ENCODE assay signal across 24 mouse cellular contexts in the genomic region with DNA sequence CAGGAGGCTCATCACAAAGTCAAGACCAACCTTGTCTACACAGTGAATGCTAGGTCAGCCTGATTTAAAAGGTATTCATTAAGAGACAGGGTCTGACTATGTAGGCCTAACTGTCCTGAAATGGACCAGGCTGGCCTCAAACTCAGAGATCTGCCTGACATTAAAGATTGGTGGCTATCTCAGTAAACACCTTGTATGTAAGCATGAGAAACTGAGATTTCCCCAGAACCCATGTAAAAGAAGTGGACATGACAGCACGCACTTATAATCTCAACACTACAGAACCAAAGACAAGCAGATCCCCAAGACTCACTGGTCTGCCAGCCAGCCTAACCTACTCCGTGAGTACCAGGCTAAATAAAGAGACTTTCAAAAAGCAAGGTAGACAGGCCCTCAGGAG. TPM values are rescaled to one million over a fixed set of nuclear protein-coding genes. Genes with fewer than 3 reads are reported as not detected.
"Had no signal": no experiment of that assay in that cellular context is flagged by ENCODE, and none has a peak within 500 bp of the region (broad histone marks: within the 10 kb centered on the region; RNA-seq: fewer than 3 reads in every experiment).

No protein-coding gene starts in this region.

- H3K27me3 ChIP-seq: intestine, embryonic 15.5 days; limb, embryonic 12.5 days; limb, embryonic 15.5 days; midbrain, embryonic 15.5 days; neural tube, embryonic 12.5 days; neural tube, embryonic 15.5 days had no signal

- H3K4me2 ChIP-seq: intestine, embryonic 15.5 days; limb, embryonic 12.5 days; limb, embryonic 15.5 days; midbrain, embryonic 12.5 days; midbrain, embryonic 15.5 days; neural tube, embryonic 15.5 days had no signal

- H3K4me3 ChIP-seq: intestine, embryonic 15.5 days; layer of hippocampus, adult 2 months; left cerebral cortex, adult 2 months; limb, embryonic 12.5 days; limb, embryonic 15.5 days; midbrain, embryonic 12.5 days; midbrain, embryonic 15.5 days; neural tube, embryonic 12.5 days; neural tube, embryonic 15.5 days had no signal

- H3K9ac ChIP-seq: intestine, embryonic 15.5 days; limb, embryonic 12.5 days; limb, embryonic 15.5 days; midbrain, embryonic 12.5 days; midbrain, embryonic 15.5 days; neural tube, embryonic 12.5 days; neural tube, embryonic 15.5 days had no signal

- DNase-seq: kidney, adult 11 months; kidney, postnatal 25 days; layer of hippocampus, adult 9-11 months; left cerebral cortex, postnatal 4 days; lung, adult 2 months; lung, postnatal 14 days; lung, postnatal 4 days; right cerebral cortex, adult 18-20 months; right cerebral cortex, postnatal 14 days; right cerebral cortex, postnatal 4 days; thymus, adult 2 months; thymus, postnatal 14 days; thymus, postnatal 4 days had no signal

- H3K9me3 ChIP-seq: intestine, embryonic 15.5 days; limb, embryonic 12.5 days; limb, embryonic 15.5 days; midbrain, embryonic 12.5 days; midbrain, embryonic 15.5 days; neural tube, embryonic 12.5 days; neural tube, embryonic 15.5 days had no signal

- H3K27ac ChIP-seq: intestine, embryonic 15.5 days; kidney, postnatal 0 days; layer of hippocampus, adult 2 months; left cerebral cortex, adult 2 months; limb, embryonic 12.5 days; limb, embryonic 15.5 days; midbrain, embryonic 12.5 days; midbrain, embryonic 15.5 days; neural tube, embryonic 12.5 days; neural tube, embryonic 15.5 days; stomach, postnatal 0 days had no signal

- ATAC-seq: intestine, embryonic 15.5 days; midbrain, embryonic 15.5 days had no signal

RNA-seq across cellular contexts. Expression of a gene that starts 4.8 kb away (rescaled TPM):
- total RNA-seq: left cerebral cortex, postnatal 4 days had no signal
- polyA plus RNA-seq: limb, embryonic 12.5 days; midbrain, embryonic 15.5 days; neural tube, embryonic 12.5 days; neural tube, embryonic 15.5 days had no signal
